In the genomic region with DNA sequence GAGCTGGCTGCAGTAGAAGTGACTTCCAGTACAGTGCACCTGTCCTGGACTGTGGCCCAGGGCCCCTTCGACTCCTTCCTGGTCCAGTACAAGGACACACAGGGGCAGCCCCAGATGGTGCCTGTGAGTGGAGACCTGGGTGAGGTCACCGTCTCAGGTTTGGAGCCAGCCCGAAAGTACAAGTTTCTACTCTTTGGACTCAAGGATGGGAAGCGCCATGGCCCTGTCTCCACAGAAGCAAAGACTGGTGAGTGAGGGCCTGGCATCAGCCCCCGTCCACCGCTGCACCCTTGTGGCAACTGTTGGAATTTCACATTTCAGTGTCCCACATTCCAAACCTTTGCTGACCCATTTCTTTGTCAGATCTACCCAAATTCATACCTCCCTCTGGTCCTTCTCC, we compare ENCODE assay signal across 8 mouse cellular contexts. TPM values are rescaled to one million over a fixed set of nuclear protein-coding genes. Genes with fewer than 3 reads are reported as not detected.
A peak's percentile ranks its signal among the peaks of the same experiment; 100 is the strongest.
DNase-seq lines count a peak whose midpoint lies in the region; ATAC-seq and TF ChIP-seq lines count a peak whose summit lies in the region.
"Had no signal": no experiment of that assay in that cellular context is flagged by ENCODE, and none has a peak within 500 bp of the region (broad histone marks: within the 10 kb centered on the region; RNA-seq: fewer than 3 reads in every experiment).

No protein-coding gene starts in this region.

- 32% methylated on average over 6 of the region's 6 CpGs for WGBS in bone marrow, adult 2 months
- WGBS in lung, embryonic 14.5 days = 30% methylated on average over 6 of the region's 6 CpGs
- WGBS in small intestine, adult 2 months = 13% methylated on average over 6 of the region's 6 CpGs

- no peak for TF ChIP-seq POLR2A in bone marrow, adult 2 months (IDR thresholded peaks at IDR 0.05; ENCODE audit: borderline replicate concordance, control insufficient read depth, low read depth, low read length)
- no peak for TF ChIP-seq POLR2A in small intestine, adult 2 months (IDR thresholded peaks at IDR 0.05; ENCODE audit: low read depth, low read length)

- peak; percentile 51 for TF ChIP-seq CTCF in bone marrow, adult 2 months (IDR thresholded peaks at IDR 0.05; ENCODE audit: control insufficient read depth, insufficient read depth, low read length)
- peak; percentile 76 for TF ChIP-seq CTCF in lung, embryonic 14.5 days (IDR thresholded peaks at IDR 0.05; ENCODE audit: low read depth)
- peak; percentile 39; the same call in 1 of the 2 replicates for TF ChIP-seq CTCF in small intestine, adult 2 months (IDR thresholded peaks at IDR 0.05; ENCODE audit: extremely low read depth, insufficient read length, insufficient replicate concordance, low read depth, low read length)

- H3K27me3 ChIP-seq in lung, embryonic 14.5 days (ENCODE audit: insufficient read depth, low read length) = no peaks in the 10 kb centered on the region
- no peaks in the 10 kb centered on the region for H3K27me3 ChIP-seq in small intestine, adult 2 months (ENCODE audit: control insufficient read depth, insufficient read depth, low read length)

- DNase-seq in urinary bladder, postnatal 14 days (ENCODE audit: low spot score) = peak; percentile 68
- DNase-seq in urinary bladder, postnatal 10 days (ENCODE audit: low spot score) = no peak
- peak; percentile 55 for DNase-seq in frontal cortex, postnatal 25 days (ENCODE audit: low spot score in 2 of 2)
- peak; percentile 85 for DNase-seq in kidney, postnatal 10 days
- DNase-seq in lung, embryonic 14.5 days = peak; percentile 77

- H3K27ac ChIP-seq in bone marrow, adult 2 months (ENCODE audit: control insufficient read depth, insufficient read depth, low read depth, low read length, poor library complexity) = no peak overlapping the region
- no peak overlapping the region for H3K27ac ChIP-seq in lung, embryonic 14.5 days (ENCODE audit: low read depth)
- H3K27ac ChIP-seq in small intestine, adult 2 months (ENCODE audit: insufficient read depth, low read depth, low read length) = no peak overlapping the region

- no peaks in the 10 kb centered on the region for H3K4me1 ChIP-seq in bone marrow, adult 2 months (ENCODE audit: control insufficient read depth, insufficient read depth, low read length)
- no peaks in the 10 kb centered on the region for H3K4me1 ChIP-seq in lung, embryonic 14.5 days (ENCODE audit: insufficient read depth)
- no peaks in the 10 kb centered on the region for H3K4me1 ChIP-seq in small intestine, adult 2 months (ENCODE audit: control insufficient read depth, insufficient read depth, insufficient read length, low read length)

- 0 out of 2 replicates have a peak, but pooled peaks have one; percentile 17 for ATAC-seq in lung, embryonic 14.5 days (ENCODE audit: insufficient read depth)

- H3K36me3 ChIP-seq in lung, embryonic 14.5 days (ENCODE audit: insufficient read depth) = no peaks in the 10 kb centered on the region
- H3K36me3 ChIP-seq in small intestine, adult 2 months (ENCODE audit: control insufficient read depth, insufficient read depth, low read length) = no peaks in the 10 kb centered on the region

- H3K9me3 ChIP-seq in lung, embryonic 14.5 days (ENCODE audit: low read depth, low read length) = no peaks in the 10 kb centered on the region

- no peak overlapping the region for H3K4me3 ChIP-seq in bone marrow, adult 2 months (replicated peaks; ENCODE audit: control insufficient read depth, low read depth, low read length)
- no peak overlapping the region for H3K4me3 ChIP-seq in lung, embryonic 14.5 days (ENCODE audit: low read depth, low read length)
- no peak overlapping the region for H3K4me3 ChIP-seq in small intestine, adult 2 months (ENCODE audit: low read depth, low read length)

- no peak overlapping the region for H3K4me2 ChIP-seq in lung, embryonic 14.5 days

- H3K9ac ChIP-seq in lung, embryonic 14.5 days = no peak overlapping the region

RNA-seq across cellular contexts. Expression of gene C4b, which starts 30.7 kb away (rescaled TPM):
- polyA plus RNA-seq in bone marrow, adult 2 months (2011; ENCODE audit: insufficient read depth, insufficient read length, low replicate concordance, missing spikeins) = 10.9 and 11.5 TPM in 2 replicates
- not detected in 2 replicates for polyA plus RNA-seq in lung, embryonic 14.5 days (2014; fragmentation: Nextera tagmentation; extraction: Ambion mirVana)
- polyA plus RNA-seq in small intestine, adult 2 months (2012; rRNA removed) = 16.8 and 17.2 TPM in 2 replicates
- polyA plus RNA-seq: neural tube, embryonic 14.5 days had no signal

RNA-seq across cellular contexts. Expression of gene Tnxb, which starts 42.6 kb away (rescaled TPM):
- polyA plus RNA-seq in bone marrow, adult 2 months (2011; ENCODE audit: insufficient read depth, insufficient read length, low replicate concordance, missing spikeins) = 0.17 TPM in 1 of 2 replicates, not detected in the other
- 0.38 and 0.45 TPM in 2 replicates for polyA plus RNA-seq in lung, embryonic 14.5 days (2014; fragmentation: Nextera tagmentation; extraction: Ambion mirVana)
- polyA plus RNA-seq in small intestine, adult 2 months (2012; rRNA removed) = 12.1 and 12.5 TPM in 2 replicates

Comparison
In these comparisons a context has a peak if more than half of its experiments do, and no peak if none do; other contexts are left out.
1. RNA of gene C4b, which starts 30.7 kb away (polyA plus RNA-seq): 16.8 to 17.2 TPM in small intestine, adult 2 months and 10.9 to 11.5 TPM in bone marrow, adult 2 months; not detected in lung, embryonic 14.5 days; every median in the first group is over 10 times any median in the second.
2. Peak in every context shown above with its lines, with median percentiles within 50 percentile points of each other: CTCF ChIP-seq.